Mouse (Mus musculus): ENCODE measurements around the gene Tbc1d2b.

- TF ChIP-seq GATA1 (IDR thresholded peaks at IDR 0.05; ENCODE audit: borderline replicate concordance, low read length), result no peak
- TF ChIP-seq CTCF (IDR thresholded peaks at IDR 0.05; ENCODE audit: low read depth, low read length), result no peak
- TF ChIP-seq TAL1 (conservative IDR thresholded peaks at IDR 0.05; ENCODE audit: low read depth, low read length), result no peak
These were observed 32.1 kb upstream of the Tbc1d2b start for GRCm38 (mm10) chr9:90302670-90303069.

Data from G1E (cell line).